8 mouse cellular contexts compared by ENCODE assay signal in genomic region chr11:96345893-96346806, GRCm38 (mm10). TPM values are rescaled to one million over a fixed set of nuclear protein-coding genes. Genes with fewer than 3 reads are reported as not detected.
DNase-seq lines count a peak whose midpoint lies in the region; ATAC-seq and TF ChIP-seq lines count a peak whose summit lies in the region.

No protein-coding gene starts in this region.

- H3K36me3 ChIP-seq in lung, embryonic 16.5 days (ENCODE audit: control insufficient read depth, insufficient read depth, low read length) = peaks cover 2% of the 10 kb centered on the region; the same call in 1 of the 2 replicates
- no peaks in the 10 kb centered on the region for H3K36me3 ChIP-seq in small intestine, adult 2 months (ENCODE audit: control insufficient read depth, insufficient read depth, low read length)

- no peak for TF ChIP-seq POLR2A in embryonic fibroblast, embryonic 13.5 days (IDR thresholded peaks at IDR 0.05; ENCODE audit: low read depth, low read length)
- no peak for TF ChIP-seq POLR2A in small intestine, adult 2 months (IDR thresholded peaks at IDR 0.05; ENCODE audit: low read depth, low read length)

- peaks cover 25% of the 10 kb centered on the region for H3K4me1 ChIP-seq in lung, embryonic 16.5 days (replicated peaks; ENCODE audit: control insufficient read depth, insufficient read depth, low read length)
- peaks cover 4% of the 10 kb centered on the region; the same call in 1 of the 2 replicates for H3K4me1 ChIP-seq in embryonic fibroblast, embryonic 13.5 days (ENCODE audit: control insufficient read depth, insufficient read depth, low read length)
- H3K4me1 ChIP-seq in small intestine, adult 2 months (ENCODE audit: control insufficient read depth, insufficient read depth, insufficient read length, low read length) = no peaks in the 10 kb centered on the region; the same call in 1 of the 2 replicates

- peak overlapping the region; percentile 46 for H3K4me3 ChIP-seq in lung, embryonic 16.5 days (ENCODE audit: low read length)
- no peak overlapping the region for H3K4me3 ChIP-seq in embryonic fibroblast, embryonic 13.5 days (ENCODE audit: insufficient read depth, low read length)
- peak overlapping the region; percentile 48 for H3K4me3 ChIP-seq in small intestine, adult 2 months (ENCODE audit: low read depth, low read length)

- no peak for DNase-seq in lung, postnatal 4 days
- DNase-seq in kidney, postnatal 14 days = peak; percentile 75
- no peak for DNase-seq in cerebellum, adult 18-20 months
- no peak for DNase-seq in gastrocnemius, postnatal 4 days (ENCODE audit: low spot score in 2 of 2)

- H3K27me3 ChIP-seq in lung, embryonic 16.5 days (ENCODE audit: control insufficient read depth, insufficient read depth, low read depth, low read length) = peaks cover 26% of the 10 kb centered on the region
- H3K27me3 ChIP-seq in small intestine, adult 2 months (ENCODE audit: control insufficient read depth, insufficient read depth, low read length) = peaks cover 35% of the 10 kb centered on the region

- peak overlapping the region; percentile 66 for H3K9ac ChIP-seq in lung, embryonic 16.5 days (ENCODE audit: low read length)

- WGBS in lung, embryonic 16.5 days = 4% methylated on average over 45 of the region's 45 CpGs
- 22% methylated on average over 45 of the region's 45 CpGs for WGBS in small intestine, adult 2 months

- no peaks in the 10 kb centered on the region for H3K9me3 ChIP-seq in lung, embryonic 16.5 days (ENCODE audit: control insufficient read depth, low read length)

- peak overlapping the region; percentile 93 for H3K27ac ChIP-seq in lung, embryonic 16.5 days (ENCODE audit: low read length)
- H3K27ac ChIP-seq in embryonic fibroblast, embryonic 13.5 days (ENCODE audit: insufficient read depth, low read length) = peak overlapping the region; percentile 37
- peak overlapping the region; percentile 33 for H3K27ac ChIP-seq in small intestine, adult 2 months (ENCODE audit: insufficient read depth, low read depth, low read length)

- no peak for TF ChIP-seq CTCF in embryonic fibroblast, embryonic 13.5 days (IDR thresholded peaks at IDR 0.05; ENCODE audit: borderline replicate concordance, insufficient read depth, low read length)
- TF ChIP-seq CTCF in small intestine, adult 2 months (IDR thresholded peaks at IDR 0.05; ENCODE audit: extremely low read depth, insufficient read length, insufficient replicate concordance, low read depth, low read length) = no peak

- no peak for ATAC-seq in lung, embryonic 16.5 days (ENCODE audit: low read depth)
- ATAC-seq in granulocyte monocyte progenitor cell, adult 5-6 weeks (replicated peaks; ENCODE audit: poor library complexity, severe bottlenecking) = no peak

- H3K4me2 ChIP-seq in lung, embryonic 16.5 days (ENCODE audit: low read depth, low read length) = peak overlapping the region; percentile 65

RNA-seq across cellular contexts. Expression of gene Hoxb2, which starts 4.2 kb away (rescaled TPM):
- polyA plus RNA-seq in lung, embryonic 16.5 days (2015; fragmentation: Nextera tagmentation; extraction: Ambion mirVana) = 20.1 and 24.0 TPM in 2 replicates
- 6.6 and 11.0 TPM in 2 replicates for polyA plus RNA-seq in embryonic fibroblast, embryonic 13.5 days (2011; ENCODE audit: insufficient read length, low read depth, missing spikeins)
- polyA plus RNA-seq in small intestine, adult 2 months (2012; rRNA removed) = 9.9 TPM in 2 replicates
- total RNA-seq in granulocyte monocyte progenitor cell, adult 5-6 weeks (2014; fragmentation: Nextera tagmentation) = 1.7 TPM in 1 of 2 replicates, not detected in the other
- 0.26 TPM in 1 of 2 replicates, not detected in the other for total RNA-seq in granulocyte monocyte progenitor cell, adult 5-6 weeks (2017)
- under 1 TPM; 0.44 to 0.93 TPM for total RNA-seq in gastrocnemius, postnatal 4 days (2021)

RNA-seq across cellular contexts. Expression of gene Hoxb1, which starts 19.4 kb away (rescaled TPM):
- polyA plus RNA-seq in lung, embryonic 16.5 days (2015; fragmentation: Nextera tagmentation; extraction: Ambion mirVana) = 0.18 TPM in 1 of 2 replicates, not detected in the other
- not detected in 2 replicates for polyA plus RNA-seq in embryonic fibroblast, embryonic 13.5 days (2011; ENCODE audit: insufficient read length, low read depth, missing spikeins)
- polyA plus RNA-seq in small intestine, adult 2 months (2012; rRNA removed) = not detected in 2 replicates
- total RNA-seq in granulocyte monocyte progenitor cell, adult 5-6 weeks (2014; fragmentation: Nextera tagmentation) = not detected in 2 replicates
- not detected in 2 replicates for total RNA-seq in granulocyte monocyte progenitor cell, adult 5-6 weeks (2017)
- not detected for total RNA-seq in gastrocnemius, postnatal 4 days (2021)

RNA-seq across cellular contexts. Expression of gene Hoxb3, which starts 23.0 kb away (rescaled TPM):
- polyA plus RNA-seq in lung, embryonic 16.5 days (2015; fragmentation: Nextera tagmentation; extraction: Ambion mirVana) = 2.1 and 2.6 TPM in 2 replicates
- 19.1 and 21.9 TPM in 2 replicates for polyA plus RNA-seq in embryonic fibroblast, embryonic 13.5 days (2011; ENCODE audit: insufficient read length, low read depth, missing spikeins)
- 3.5 and 5.5 TPM in 2 replicates for polyA plus RNA-seq in small intestine, adult 2 months (2012; rRNA removed)
- 1.5 and 7.8 TPM in 2 replicates for total RNA-seq in granulocyte monocyte progenitor cell, adult 5-6 weeks (2014; fragmentation: Nextera tagmentation)
- total RNA-seq in granulocyte monocyte progenitor cell, adult 5-6 weeks (2017) = 0.05 and 0.56 TPM in 2 replicates
- 1 to 10 TPM; 1.0 to 1.3 TPM for total RNA-seq in gastrocnemius, postnatal 4 days (2021)

RNA-seq across cellular contexts. Expression of gene Hoxb4, which starts 28.1 kb away (rescaled TPM):
- 3.4 TPM in 2 replicates for polyA plus RNA-seq in lung, embryonic 16.5 days (2015; fragmentation: Nextera tagmentation; extraction: Ambion mirVana)
- polyA plus RNA-seq in embryonic fibroblast, embryonic 13.5 days (2011; ENCODE audit: insufficient read length, low read depth, missing spikeins) = 8.3 and 10.4 TPM in 2 replicates
- polyA plus RNA-seq in small intestine, adult 2 months (2012; rRNA removed) = 1.4 and 2.9 TPM in 2 replicates
- total RNA-seq in granulocyte monocyte progenitor cell, adult 5-6 weeks (2014; fragmentation: Nextera tagmentation) = 2.6 and 3.8 TPM in 2 replicates
- total RNA-seq in granulocyte monocyte progenitor cell, adult 5-6 weeks (2017) = 1.9 and 2.3 TPM in 2 replicates
- total RNA-seq in gastrocnemius, postnatal 4 days (2021) = under 1 TPM; 0.57 to 0.91 TPM

RNA-seq across cellular contexts. Expression of gene Hoxb5, which starts 43.0 kb away (rescaled TPM):
- polyA plus RNA-seq in lung, embryonic 16.5 days (2015; fragmentation: Nextera tagmentation; extraction: Ambion mirVana) = 39.2 and 46.6 TPM in 2 replicates
- 4.1 and 5.9 TPM in 2 replicates for polyA plus RNA-seq in embryonic fibroblast, embryonic 13.5 days (2011; ENCODE audit: insufficient read length, low read depth, missing spikeins)
- 1.8 and 3.2 TPM in 2 replicates for polyA plus RNA-seq in small intestine, adult 2 months (2012; rRNA removed)
- total RNA-seq in granulocyte monocyte progenitor cell, adult 5-6 weeks (2014; fragmentation: Nextera tagmentation) = not detected in 2 replicates
- 0.05 TPM in 1 of 2 replicates, not detected in the other for total RNA-seq in granulocyte monocyte progenitor cell, adult 5-6 weeks (2017)
- total RNA-seq in gastrocnemius, postnatal 4 days (2021) = 1 to 10 TPM in 1 of 2 experiments, under 1 TPM in 1; 0.80 to 1.1 TPM

Comparison
In these comparisons a context has a peak if more than half of its experiments do, and no peak if none do; other contexts are left out.
1. H3K27ac ChIP-seq: peak in every context shown above with its lines; median percentile 93 in lung, embryonic 16.5 days; 37 in embryonic fibroblast, embryonic 13.5 days; 33 in small intestine, adult 2 months.